Mouse (Mus musculus): ENCODE measurements at regions not wholly inside any gene's neighbourhood (a gene's known extent, or its start where the extent isn't known, plus 50 kb on each side); places are given as distances from the start of the nearest gene placed in this dataset.

DNA sequence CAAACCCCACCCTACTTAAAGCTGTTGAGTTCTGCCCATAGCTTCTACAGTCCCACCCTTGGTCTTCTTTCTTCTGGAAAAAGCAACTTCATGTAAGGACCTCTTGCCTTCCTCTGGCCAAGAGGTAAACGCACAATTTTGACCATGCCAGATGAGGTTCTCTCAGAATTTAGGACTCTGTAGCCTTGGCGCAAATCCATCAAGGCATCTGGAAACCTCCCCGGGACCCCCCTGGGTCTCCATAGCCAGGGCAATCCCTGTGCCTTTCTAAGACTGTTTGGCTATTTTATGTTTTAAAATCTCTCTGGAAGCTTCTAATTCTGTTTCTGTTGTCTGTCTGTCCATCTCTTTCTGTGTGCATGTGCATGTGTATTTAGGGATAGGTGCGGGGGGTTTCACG, 110.3 kb downstream of the 2410131K14Rik start:
- TF ChIP-seq CTCF (IDR thresholded peaks at IDR 0.05; ENCODE audit: extremely low read depth, insufficient read depth, insufficient read length, insufficient replicate concordance) (no peak), POLR2A (IDR thresholded peaks at IDR 0.05; ENCODE audit: low read depth, low read length) (no peak)
